ENCODE assay signal across 8 mouse cellular contexts in the genomic region with DNA sequence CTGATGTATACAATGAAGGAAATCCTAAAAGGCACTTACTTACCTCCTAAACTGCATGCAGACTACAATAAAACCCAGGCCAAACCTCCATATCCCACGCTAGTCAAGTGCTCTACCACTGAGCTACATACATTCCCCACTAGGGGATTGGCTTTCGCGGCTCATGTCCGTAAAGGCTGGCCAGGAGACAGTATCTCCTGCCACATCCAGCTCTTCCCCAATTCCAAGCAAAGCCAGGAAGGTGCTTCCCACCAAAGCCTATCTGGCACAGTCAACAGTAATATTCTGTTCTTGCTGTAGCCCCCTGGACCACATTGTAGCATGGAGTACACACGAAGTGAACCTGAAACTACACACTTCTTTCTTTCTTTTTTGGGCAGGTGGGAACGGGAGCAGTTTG. TPM values are rescaled to one million over a fixed set of nuclear protein-coding genes. Genes with fewer than 3 reads are reported as not detected.
A peak's percentile ranks its signal among the peaks of the same experiment; 100 is the strongest.
DNase-seq lines count a peak whose midpoint lies in the region; ATAC-seq and TF ChIP-seq lines count a peak whose summit lies in the region.

No protein-coding gene starts in this region.

- peak overlapping the region; percentile 79 for H3K9ac ChIP-seq in ES-Bruce4 (ENCODE audit: low read depth, poor library complexity, severe bottlenecking)
- peak overlapping the region; percentile 96 for H3K9ac ChIP-seq in heart, embryonic 16.5 days (ENCODE audit: low read length)

- TF ChIP-seq POLR2A in ES-Bruce4 (IDR thresholded peaks at IDR 0.05; ENCODE audit: insufficient read depth, low read length): no peak

- peaks cover 15% of the 10 kb centered on the region; the same call in 1 of the 2 replicates for H3K27me3 ChIP-seq in heart, embryonic 10.5 days (ENCODE audit: insufficient read depth, poor library complexity, severe bottlenecking)
- no peaks in the 10 kb centered on the region for H3K27me3 ChIP-seq in ES-Bruce4 (ENCODE audit: control insufficient read depth, insufficient read depth, low read length, poor library complexity, severe bottlenecking)
- H3K27me3 ChIP-seq in heart, embryonic 16.5 days (ENCODE audit: control insufficient read depth, insufficient read depth, low read length): peaks cover 2% of the 10 kb centered on the region; the same call in 1 of the 2 replicates
- peaks cover 30% of the 10 kb centered on the region for H3K27me3 ChIP-seq in midbrain, embryonic 10.5 days (ENCODE audit: low read depth, poor library complexity, severe bottlenecking)

- intact Hi-C loops in heart, postnatal 14 days (cut with DNase I): no loop called here

- H3K27ac ChIP-seq in heart, embryonic 10.5 days: peak overlapping the region; percentile 91; the same call in 1 of the 2 replicates
- no peak overlapping the region for H3K27ac ChIP-seq in ES-Bruce4 (ENCODE audit: insufficient read depth, low read length)
- H3K27ac ChIP-seq in heart, embryonic 16.5 days (ENCODE audit: low read length): no peak overlapping the region
- H3K27ac ChIP-seq in midbrain, embryonic 10.5 days (replicated peaks): no peak overlapping the region

- peak overlapping the region; percentile 87 for H3K4me3 ChIP-seq in heart, embryonic 10.5 days
- H3K4me3 ChIP-seq in ES-Bruce4 (ENCODE audit: low read depth, low read length): peak overlapping the region; percentile 85
- H3K4me3 ChIP-seq in heart, embryonic 16.5 days (ENCODE audit: low read length): peak overlapping the region; percentile 93
- peak overlapping the region; percentile 96 for H3K4me3 ChIP-seq in midbrain, embryonic 10.5 days

- no peak for TF ChIP-seq EP300 in ES-Bruce4 (IDR thresholded peaks at IDR 0.05; ENCODE audit: insufficient read depth, low read depth, low read length)

- H3K36me3 ChIP-seq in heart, embryonic 10.5 days: peaks cover 13% of the 10 kb centered on the region
- no peaks in the 10 kb centered on the region for H3K36me3 ChIP-seq in ES-Bruce4 (ENCODE audit: control insufficient read depth, insufficient read depth, low read length, poor library complexity, severe bottlenecking)
- 0 out of 2 replicates have a peak, but pooled peaks cover 3% of the 10 kb centered on the region for H3K36me3 ChIP-seq in heart, embryonic 16.5 days (ENCODE audit: control insufficient read depth, insufficient read depth)
- H3K36me3 ChIP-seq in midbrain, embryonic 10.5 days: peaks cover 13% of the 10 kb centered on the region

- peak overlapping the region; percentile 99 for H3K4me2 ChIP-seq in heart, embryonic 16.5 days (ENCODE audit: low read depth, low read length)

- TF ChIP-seq CTCF in ES-Bruce4 (IDR thresholded peaks at IDR 0.05; ENCODE audit: low read depth, low read length): no peak

- no peak for DNase-seq in heart, embryonic 10.5 days (ENCODE audit: low spot score)
- DNase-seq in heart, postnatal 14 days: no peak
- DNase-seq in midbrain, embryonic 10.5 days (ENCODE audit: low spot score): no peak
- no peak for DNase-seq in right cerebral cortex, postnatal 14 days
- no peak for DNase-seq in spleen, adult 18-20 months
- DNase-seq in frontal cortex, postnatal 14 days (ENCODE audit: low spot score in 2 of 2): no peak

- no peaks in the 10 kb centered on the region for H3K9me3 ChIP-seq in heart, embryonic 10.5 days
- no peaks in the 10 kb centered on the region for H3K9me3 ChIP-seq in ES-Bruce4 (replicated peaks; ENCODE audit: control insufficient read depth, insufficient read depth, low read length, poor library complexity, severe bottlenecking)
- H3K9me3 ChIP-seq in heart, embryonic 16.5 days (replicated peaks; ENCODE audit: control insufficient read depth, low read length): no peaks in the 10 kb centered on the region
- H3K9me3 ChIP-seq in midbrain, embryonic 10.5 days (replicated peaks): no peaks in the 10 kb centered on the region

- H3K4me1 ChIP-seq in heart, embryonic 10.5 days: peaks cover 32% of the 10 kb centered on the region
- H3K4me1 ChIP-seq in ES-Bruce4 (ENCODE audit: control insufficient read depth, insufficient read depth, low read length): no peaks in the 10 kb centered on the region
- peaks cover 17% of the 10 kb centered on the region for H3K4me1 ChIP-seq in heart, embryonic 16.5 days (ENCODE audit: control insufficient read depth, insufficient read depth, low read length)
- H3K4me1 ChIP-seq in midbrain, embryonic 10.5 days: peaks cover 32% of the 10 kb centered on the region

- 17% methylated on average over 6 of the region's 6 CpGs for WGBS in heart, embryonic 10.5 days
- 23% methylated on average over 6 of the region's 6 CpGs for WGBS in heart, embryonic 16.5 days
- WGBS in midbrain, embryonic 10.5 days: 20% methylated on average over 6 of the region's 6 CpGs

- no peak for ATAC-seq in heart, embryonic 16.5 days (replicated peaks; ENCODE audit: extremely low read depth, insufficient read depth, low FRiP score)

RNA-seq across cellular contexts. Expression of a gene that starts 0.9 kb away (rescaled TPM):
- 12.7 and 13.9 TPM in 2 replicates for polyA plus RNA-seq in heart, embryonic 10.5 days (2016; fragmentation: Nextera tagmentation; extraction: Ambion mirVana)
- 1 to 10 TPM; 7.1 to 8.4 TPM for total RNA-seq in heart, postnatal 14 days (2021)
- 10.1 and 14.0 TPM in 2 replicates for polyA plus RNA-seq in ES-Bruce4 (2011; ENCODE audit: insufficient read depth, insufficient read length, low read depth, missing spikeins)
- 8.9 and 9.3 TPM in 2 replicates for polyA plus RNA-seq in heart, embryonic 16.5 days (2015; fragmentation: Nextera tagmentation; extraction: Ambion mirVana)
- 15.9 and 16.1 TPM in 2 replicates for polyA plus RNA-seq in midbrain, embryonic 10.5 days (2016; fragmentation: Nextera tagmentation; extraction: Ambion mirVana)

RNA-seq across cellular contexts. Expression of a gene that starts 0.9 kb away (rescaled TPM):
- 60.1 and 72.5 TPM in 2 replicates for polyA plus RNA-seq in heart, embryonic 10.5 days (2016; fragmentation: Nextera tagmentation; extraction: Ambion mirVana)
- total RNA-seq in heart, postnatal 14 days (2021): 10 to 100 TPM; 35.6 to 39.4 TPM
- polyA plus RNA-seq in ES-Bruce4 (2011; ENCODE audit: insufficient read depth, insufficient read length, low read depth, missing spikeins): 32.4 and 33.5 TPM in 2 replicates
- 72.1 and 74.5 TPM in 2 replicates for polyA plus RNA-seq in heart, embryonic 16.5 days (2015; fragmentation: Nextera tagmentation; extraction: Ambion mirVana)
- 99.7 and 103 TPM in 2 replicates for polyA plus RNA-seq in midbrain, embryonic 10.5 days (2016; fragmentation: Nextera tagmentation; extraction: Ambion mirVana)

RNA-seq across cellular contexts. Expression of a gene that starts 42.7 kb away (rescaled TPM):
- polyA plus RNA-seq in heart, embryonic 10.5 days (2016; fragmentation: Nextera tagmentation; extraction: Ambion mirVana): 115 and 161 TPM in 2 replicates
- 10 to 100 TPM; 27.1 to 34.7 TPM for total RNA-seq in heart, postnatal 14 days (2021)
- 112 and 122 TPM in 2 replicates for polyA plus RNA-seq in ES-Bruce4 (2011; ENCODE audit: insufficient read depth, insufficient read length, low read depth, missing spikeins)
- polyA plus RNA-seq in heart, embryonic 16.5 days (2015; fragmentation: Nextera tagmentation; extraction: Ambion mirVana): 68.7 and 72.9 TPM in 2 replicates
- 144 and 166 TPM in 2 replicates for polyA plus RNA-seq in midbrain, embryonic 10.5 days (2016; fragmentation: Nextera tagmentation; extraction: Ambion mirVana)

RNA-seq across cellular contexts. Expression of a gene that starts 42.7 kb away (rescaled TPM):
- polyA plus RNA-seq in heart, embryonic 10.5 days (2016; fragmentation: Nextera tagmentation; extraction: Ambion mirVana): 37.9 and 56.6 TPM in 2 replicates
- total RNA-seq in heart, postnatal 14 days (2021): 10 to 100 TPM; 43.0 to 54.6 TPM
- polyA plus RNA-seq in ES-Bruce4 (2011; ENCODE audit: insufficient read depth, insufficient read length, low read depth, missing spikeins): 37.3 and 43.1 TPM in 2 replicates
- 38.2 and 38.7 TPM in 2 replicates for polyA plus RNA-seq in heart, embryonic 16.5 days (2015; fragmentation: Nextera tagmentation; extraction: Ambion mirVana)
- 32.3 and 38.5 TPM in 2 replicates for polyA plus RNA-seq in midbrain, embryonic 10.5 days (2016; fragmentation: Nextera tagmentation; extraction: Ambion mirVana)

RNA-seq across cellular contexts. Expression of a gene that starts 42.8 kb away (rescaled TPM):
- 61.1 and 75.4 TPM in 2 replicates for polyA plus RNA-seq in heart, embryonic 10.5 days (2016; fragmentation: Nextera tagmentation; extraction: Ambion mirVana)
- 100 to 1,000 TPM; 109 to 115 TPM for total RNA-seq in heart, postnatal 14 days (2021)
- 141 and 159 TPM in 2 replicates for polyA plus RNA-seq in ES-Bruce4 (2011; ENCODE audit: insufficient read depth, insufficient read length, low read depth, missing spikeins)
- polyA plus RNA-seq in heart, embryonic 16.5 days (2015; fragmentation: Nextera tagmentation; extraction: Ambion mirVana): 58.0 and 62.2 TPM in 2 replicates
- polyA plus RNA-seq in midbrain, embryonic 10.5 days (2016; fragmentation: Nextera tagmentation; extraction: Ambion mirVana): 51.8 and 54.8 TPM in 2 replicates
